Mouse (Mus musculus): ENCODE data around the gene Ralbp1. TPM values are rescaled to one million over a fixed set of nuclear protein-coding genes. Genes with fewer than 3 reads are reported as not detected.

Ralbp1 gene
- polyA plus RNA-seq, 1 experiment from 2014 or later = 95.6 TPM

DNA sequence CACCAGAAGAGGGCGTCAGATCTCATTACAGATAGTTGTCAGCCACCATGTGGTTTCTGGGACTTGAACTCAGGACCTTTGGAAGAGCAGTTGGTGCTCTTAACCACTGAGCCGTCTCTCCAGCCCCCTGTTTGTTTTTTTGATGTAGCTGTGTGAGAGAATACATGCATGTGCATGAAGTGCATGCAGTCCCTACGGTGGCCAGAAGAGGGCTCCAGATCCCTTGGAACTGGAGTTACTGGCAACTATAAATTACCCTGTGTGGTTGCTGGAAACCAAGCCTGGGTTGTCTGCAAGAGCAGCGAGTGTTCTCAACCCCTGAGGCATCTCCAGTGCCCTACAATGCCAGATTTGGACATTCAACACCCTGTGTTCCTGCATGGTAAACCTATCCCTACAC, 15.5 kb downstream of the Ralbp1 start:
- Histone ChIP-seq H3K9me3 (ENCODE audit: control insufficient read depth, low read length) (no peaks in the 10 kb centered on the region), H3K4me1 (ENCODE audit: control insufficient read depth, insufficient read depth, low read length) (peaks cover 17% of the 10 kb centered on the region; the same call in 1 of the 2 replicates), H3K36me3 (ENCODE audit: control insufficient read depth, insufficient read depth, low read length) (peaks cover 11% of the 10 kb centered on the region; the same call in 1 of the 2 replicates), H3K9ac (ENCODE audit: low read depth, low read length) (no peak overlapping the region), H3K27ac (replicated peaks; ENCODE audit: low read depth, low read length) (no peak overlapping the region), H3K4me3 (ENCODE audit: low read depth, low read length) (no peak overlapping the region), H3K27me3 (replicated peaks; ENCODE audit: control insufficient read depth, insufficient read depth, low read length) (no peaks in the 10 kb centered on the region), H3K4me2 (ENCODE audit: low read depth, low read length) (no peak overlapping the region)
- 36% methylated on average over 4 of the region's 4 CpGs for WGBS
- ATAC-seq (ENCODE audit: low read depth) (no peak), DNase-seq (ENCODE audit: low spot score) (peak; percentile 50)

DNA sequence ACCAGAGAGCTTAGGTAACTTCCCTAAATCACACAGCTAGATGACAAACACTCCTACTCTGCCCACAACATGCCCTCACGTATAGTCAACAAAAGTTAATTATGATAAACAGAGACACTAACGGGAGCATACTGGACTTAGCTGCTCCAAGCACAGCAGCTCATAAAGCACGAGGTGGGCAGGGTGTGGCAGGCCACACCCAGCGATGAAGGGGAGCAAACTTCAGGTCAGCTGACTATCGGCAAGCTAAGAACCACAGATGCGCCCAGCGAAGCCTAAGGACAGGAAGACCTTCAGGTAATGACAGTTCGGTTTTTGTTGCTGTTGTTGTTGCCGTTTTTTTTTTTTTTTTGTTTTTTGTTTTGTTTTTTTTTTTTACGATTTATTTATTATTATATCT, 15.9 kb downstream of the Ralbp1 start:
- ATAC-seq (ENCODE audit: low read depth) = no peak

DNA sequence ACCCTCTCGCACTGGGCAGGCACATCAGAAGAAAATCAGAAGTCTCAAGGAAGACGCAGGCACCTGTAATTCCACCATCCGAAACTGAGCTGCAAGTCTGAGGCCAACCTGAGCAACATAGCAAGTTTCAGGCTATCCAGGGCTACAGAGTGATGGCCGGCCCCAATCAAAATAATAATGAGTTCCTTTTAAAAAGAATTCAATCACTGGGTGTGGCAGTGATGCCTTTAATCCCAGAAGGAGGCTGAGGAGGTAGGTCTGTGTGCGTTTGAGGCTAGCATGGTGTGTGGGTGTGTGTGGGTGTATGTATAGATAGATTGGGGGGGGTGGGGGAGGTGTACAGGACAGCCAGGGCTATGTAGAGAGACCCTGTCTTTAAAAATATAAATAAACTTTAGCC, 17.6 kb downstream of the Ralbp1 start:
- Histone ChIP-seq H3K4me3 (ENCODE audit: low read depth, low read length) (no peak overlapping the region), H3K9me3 (ENCODE audit: control insufficient read depth, low read length) (no peaks in the 10 kb centered on the region), H3K36me3 (ENCODE audit: control insufficient read depth, insufficient read depth, low read length) (peaks cover 23% of the 10 kb centered on the region), H3K27ac (replicated peaks; ENCODE audit: low read depth, low read length) (no peak overlapping the region), H3K4me1 (ENCODE audit: control insufficient read depth, insufficient read depth, low read length) (peaks cover 17% of the 10 kb centered on the region; the same call in 1 of the 2 replicates), H3K9ac (ENCODE audit: low read depth, low read length) (no peak overlapping the region), H3K4me2 (ENCODE audit: low read depth, low read length) (no peak overlapping the region), H3K27me3 (replicated peaks; ENCODE audit: control insufficient read depth, insufficient read depth, low read length) (no peaks in the 10 kb centered on the region)
- WGBS = 90% methylated on average over 5 of the region's 5 CpGs
- ATAC-seq (ENCODE audit: low read depth) (no peak), DNase-seq (ENCODE audit: low spot score) (no peak)

More for the DNA sequence above, 15.9 kb downstream of the Ralbp1 start:
- no peaks in the 10 kb centered on the region for H3K27me3 ChIP-seq (replicated peaks; ENCODE audit: control insufficient read depth, insufficient read depth, low read length)
- peaks cover 11% of the 10 kb centered on the region; the same call in 1 of the 2 replicates for H3K36me3 ChIP-seq (ENCODE audit: control insufficient read depth, insufficient read depth, low read length)
- H3K4me2 ChIP-seq (ENCODE audit: low read depth, low read length) = no peak overlapping the region
- no peak overlapping the region for H3K27ac ChIP-seq (replicated peaks; ENCODE audit: low read depth, low read length)
- whole genome bisulfite sequencing = 88% methylated on average over 10 of the region's 10 CpGs
- H3K4me1 ChIP-seq (ENCODE audit: control insufficient read depth, insufficient read depth, low read length) = peaks cover 17% of the 10 kb centered on the region; the same call in 1 of the 2 replicates
- no peak overlapping the region for H3K4me3 ChIP-seq (ENCODE audit: low read depth, low read length)
- H3K9me3 ChIP-seq (ENCODE audit: control insufficient read depth, low read length) = no peaks in the 10 kb centered on the region
- DNase-seq (ENCODE audit: low spot score) = no peak
- no peak overlapping the region for H3K9ac ChIP-seq (ENCODE audit: low read depth, low read length)

DNA sequence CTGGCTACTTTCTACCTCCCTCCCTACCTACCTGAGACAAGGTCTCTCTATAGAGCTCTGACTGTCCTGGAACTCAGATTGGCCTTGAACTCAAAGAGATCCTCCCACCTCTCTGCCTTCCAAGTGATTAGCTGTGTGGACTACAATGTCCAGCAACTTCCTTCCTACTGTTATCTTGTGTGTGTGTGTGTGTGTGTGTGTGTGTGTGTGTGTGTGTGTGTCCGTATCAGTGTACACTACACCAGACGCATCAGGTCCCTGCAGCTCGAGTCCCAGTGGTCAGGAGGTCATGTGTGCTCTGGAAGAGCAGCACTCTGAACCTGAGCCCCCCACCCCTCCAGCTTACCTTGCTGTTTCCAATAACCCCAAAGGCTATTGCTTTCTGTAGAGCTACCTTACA, 19.4 kb downstream of the Ralbp1 start:
- no peaks in the 10 kb centered on the region for H3K4me1 ChIP-seq (ENCODE audit: control insufficient read depth, insufficient read depth, low read length)
- H3K27ac ChIP-seq (replicated peaks; ENCODE audit: low read depth, low read length) = no peak overlapping the region
- H3K4me3 ChIP-seq (ENCODE audit: low read depth, low read length) = no peak overlapping the region
- H3K9me3 ChIP-seq (ENCODE audit: control insufficient read depth, low read length) = no peaks in the 10 kb centered on the region
- DNase-seq (ENCODE audit: low spot score) (no peak), ATAC-seq (ENCODE audit: low read depth) (no peak)
- 77% methylated on average over 3 of the region's 3 CpGs for WGBS
- H3K36me3 ChIP-seq (ENCODE audit: control insufficient read depth, insufficient read depth, low read length) = peaks cover 32% of the 10 kb centered on the region
- no peaks in the 10 kb centered on the region for H3K27me3 ChIP-seq (replicated peaks; ENCODE audit: control insufficient read depth, insufficient read depth, low read length)
- no peak overlapping the region for H3K4me2 ChIP-seq (ENCODE audit: low read depth, low read length)
- H3K9ac ChIP-seq (ENCODE audit: low read depth, low read length) = no peak overlapping the region

DNA sequence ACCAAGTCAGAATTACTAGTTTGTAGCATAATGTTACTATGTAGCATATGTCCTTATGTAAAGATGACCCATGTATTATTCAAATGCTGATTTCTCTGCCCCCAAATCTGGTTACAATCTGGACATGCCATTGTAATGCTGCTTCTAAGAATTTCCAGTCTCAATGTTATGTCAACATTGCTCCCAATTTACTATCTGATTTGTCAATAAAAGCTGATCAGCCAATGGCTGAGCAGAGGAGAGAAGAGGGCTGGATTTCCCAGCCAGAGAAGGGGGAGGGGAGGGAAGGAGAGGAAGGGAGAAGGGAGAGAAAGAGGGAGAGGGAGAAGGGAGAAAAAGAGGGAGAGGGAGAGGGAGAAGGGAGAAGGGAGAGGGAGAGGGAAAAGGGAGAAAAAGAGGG, 20.3 kb downstream of the Ralbp1 start:
- H3K36me3 ChIP-seq (ENCODE audit: control insufficient read depth, insufficient read depth, low read length) = peaks cover 38% of the 10 kb centered on the region
- no peaks in the 10 kb centered on the region for H3K9me3 ChIP-seq (ENCODE audit: control insufficient read depth, low read length)
- no peak for ATAC-seq (ENCODE audit: low read depth)
- no peaks in the 10 kb centered on the region for H3K4me1 ChIP-seq (ENCODE audit: control insufficient read depth, insufficient read depth, low read length)
- DNase-seq (ENCODE audit: low spot score) = no peak
- no peak overlapping the region for H3K27ac ChIP-seq (replicated peaks; ENCODE audit: low read depth, low read length)
- no peaks in the 10 kb centered on the region for H3K27me3 ChIP-seq (replicated peaks; ENCODE audit: control insufficient read depth, insufficient read depth, low read length)
- H3K4me2 ChIP-seq (ENCODE audit: low read depth, low read length) = no peak overlapping the region
- no peak overlapping the region for H3K4me3 ChIP-seq (ENCODE audit: low read depth, low read length)
- H3K9ac ChIP-seq (ENCODE audit: low read depth, low read length) = no peak overlapping the region

DNA sequence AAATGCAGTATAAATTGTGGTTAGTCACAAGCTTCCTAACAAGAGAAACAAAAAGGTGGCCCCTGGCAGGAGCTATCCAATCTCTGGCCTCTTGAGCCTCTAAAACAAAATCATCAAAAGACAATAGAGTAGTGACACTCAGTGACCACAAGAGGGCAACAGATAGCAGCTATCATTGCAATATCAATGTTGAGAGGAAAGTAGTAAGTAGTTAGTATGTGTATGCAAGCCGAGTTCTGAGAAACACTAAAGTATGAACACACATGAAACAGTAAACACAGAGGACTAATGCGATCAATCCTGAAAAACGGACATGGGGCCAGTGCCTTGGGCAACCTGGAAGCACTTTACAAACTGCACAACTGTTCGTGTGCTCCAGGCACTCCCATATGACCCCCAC, 20.9 kb downstream of the Ralbp1 start:
- peaks cover 38% of the 10 kb centered on the region for H3K36me3 ChIP-seq (ENCODE audit: control insufficient read depth, insufficient read depth, low read length)
- no peak for ATAC-seq (ENCODE audit: low read depth)
- H3K27me3 ChIP-seq (replicated peaks; ENCODE audit: control insufficient read depth, insufficient read depth, low read length) = no peaks in the 10 kb centered on the region
- H3K4me2 ChIP-seq (ENCODE audit: low read depth, low read length) = no peak overlapping the region
- no peaks in the 10 kb centered on the region for H3K4me1 ChIP-seq (ENCODE audit: control insufficient read depth, insufficient read depth, low read length)
- peak; percentile 70 for DNase-seq (ENCODE audit: low spot score)
- H3K4me3 ChIP-seq (ENCODE audit: low read depth, low read length) = no peak overlapping the region
- no peaks in the 10 kb centered on the region for H3K9me3 ChIP-seq (ENCODE audit: control insufficient read depth, low read length)
- 45% methylated on average over 4 of the region's 4 CpGs for WGBS
- no peak overlapping the region for H3K9ac ChIP-seq (ENCODE audit: low read depth, low read length)
- no peak overlapping the region for H3K27ac ChIP-seq (replicated peaks; ENCODE audit: low read depth, low read length)

DNA sequence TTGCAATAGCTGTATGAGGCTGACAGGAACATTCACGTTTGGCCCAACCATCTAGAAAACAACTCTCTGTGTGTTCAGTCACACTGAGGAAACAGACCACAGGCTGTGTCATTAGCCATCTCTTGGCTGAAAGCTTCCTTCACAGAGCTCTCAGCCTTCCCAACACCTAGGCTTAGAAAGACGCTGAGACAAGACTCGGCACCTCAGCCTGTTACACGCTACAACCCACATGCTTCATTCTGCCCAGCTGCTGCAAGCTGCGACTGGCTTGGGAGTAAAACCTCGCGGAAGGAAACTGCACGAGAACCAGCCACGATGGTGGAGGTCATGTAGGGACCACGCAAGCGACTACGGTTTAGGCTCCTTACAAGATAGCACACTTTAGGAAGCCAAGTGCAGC, 21.8 kb downstream of the Ralbp1 start:
- no peaks in the 10 kb centered on the region for H3K9me3 ChIP-seq (ENCODE audit: control insufficient read depth, low read length)
- WGBS = 95% methylated on average over 12 of the region's 12 CpGs
- no peaks in the 10 kb centered on the region for H3K27me3 ChIP-seq (replicated peaks; ENCODE audit: control insufficient read depth, insufficient read depth, low read length)
- no peak overlapping the region for H3K9ac ChIP-seq (ENCODE audit: low read depth, low read length)
- ATAC-seq (ENCODE audit: low read depth) (no peak), DNase-seq (ENCODE audit: low spot score) (no peak)
- no peak overlapping the region for H3K4me2 ChIP-seq (ENCODE audit: low read depth, low read length)
- no peak overlapping the region for H3K4me3 ChIP-seq (ENCODE audit: low read depth, low read length)
- H3K27ac ChIP-seq (replicated peaks; ENCODE audit: low read depth, low read length) = no peak overlapping the region
- H3K4me1 ChIP-seq (ENCODE audit: control insufficient read depth, insufficient read depth, low read length) = no peaks in the 10 kb centered on the region
- H3K36me3 ChIP-seq (ENCODE audit: control insufficient read depth, insufficient read depth, low read length) = peaks cover 44% of the 10 kb centered on the region

DNA sequence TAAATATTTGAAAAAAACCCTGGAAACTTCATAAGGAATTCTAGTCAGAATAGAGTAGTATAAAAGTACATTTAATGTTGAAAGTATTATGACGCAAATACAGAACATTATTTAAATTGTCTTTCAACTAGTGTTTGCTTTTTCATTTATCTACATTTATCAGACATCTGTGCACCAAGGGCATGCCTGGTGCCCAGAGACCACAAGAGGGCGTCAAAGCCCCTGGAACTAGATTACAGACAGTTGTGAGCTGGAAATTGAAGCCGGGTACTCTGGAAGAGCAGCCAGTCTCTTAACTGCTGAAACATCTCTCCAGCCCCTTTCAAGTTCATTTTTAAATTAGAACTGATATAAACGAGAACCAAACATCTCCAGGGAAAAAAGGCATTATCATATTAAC, 23.0 kb downstream of the Ralbp1 start:
- Histone ChIP-seq H3K36me3 (ENCODE audit: control insufficient read depth, insufficient read depth, low read length) (peaks cover 56% of the 10 kb centered on the region), H3K27me3 (replicated peaks; ENCODE audit: control insufficient read depth, insufficient read depth, low read length) (no peaks in the 10 kb centered on the region), H3K4me3 (ENCODE audit: low read depth, low read length) (no peak overlapping the region), H3K9me3 (ENCODE audit: control insufficient read depth, low read length) (no peaks in the 10 kb centered on the region), H3K4me1 (ENCODE audit: control insufficient read depth, insufficient read depth, low read length) (no peaks in the 10 kb centered on the region), H3K9ac (ENCODE audit: low read depth, low read length) (no peak overlapping the region), H3K4me2 (ENCODE audit: low read depth, low read length) (no peak overlapping the region), H3K27ac (replicated peaks; ENCODE audit: low read depth, low read length) (no peak overlapping the region)
- ATAC-seq (ENCODE audit: low read depth) (no peak), DNase-seq (ENCODE audit: low spot score) (peak; percentile 32)
- 49% methylated on average over 4 of the region's 4 CpGs for WGBS

DNA sequence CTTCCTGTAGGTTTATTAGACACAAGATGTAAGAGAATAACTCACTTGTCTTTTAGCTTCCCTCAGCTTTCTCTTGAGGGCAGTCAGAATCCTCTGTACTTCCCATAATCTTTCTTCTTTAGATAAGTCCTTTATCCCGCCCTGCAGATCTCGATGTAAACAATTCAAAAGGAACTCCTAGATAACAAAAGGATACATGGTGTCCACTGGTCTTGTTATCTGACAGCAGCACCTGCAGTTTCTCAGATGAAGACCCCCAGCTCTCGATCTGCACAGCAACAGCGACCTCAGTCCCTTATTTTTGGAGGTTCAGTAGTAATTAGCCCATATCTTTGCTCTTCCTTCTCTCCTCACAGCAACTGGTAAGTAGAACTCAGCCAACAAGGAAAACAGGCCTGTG, 28.0 kb downstream of the Ralbp1 start:
- Histone ChIP-seq H3K4me1 (ENCODE audit: control insufficient read depth, insufficient read depth, low read length) (no peaks in the 10 kb centered on the region), H3K4me3 (ENCODE audit: low read depth, low read length) (no peak overlapping the region), H3K9me3 (ENCODE audit: control insufficient read depth, low read length) (no peaks in the 10 kb centered on the region), H3K36me3 (ENCODE audit: control insufficient read depth, insufficient read depth, low read length) (peaks cover 76% of the 10 kb centered on the region), H3K27ac (replicated peaks; ENCODE audit: low read depth, low read length) (no peak overlapping the region), H3K9ac (ENCODE audit: low read depth, low read length) (no peak overlapping the region), H3K4me2 (ENCODE audit: low read depth, low read length) (no peak overlapping the region), H3K27me3 (replicated peaks; ENCODE audit: control insufficient read depth, insufficient read depth, low read length) (no peaks in the 10 kb centered on the region)
- no peak for ATAC-seq (ENCODE audit: low read depth)
- no peak for DNase-seq (ENCODE audit: low spot score)
- WGBS = 86% methylated on average over 4 of the region's 4 CpGs

Measured in embryonic facial prominence, embryonic 14.5 days (tissue).